Mouse (Mus musculus) lung, adult 2 months (tissue): ENCODE measurements around the gene Reg3a.
"Not testable (repeated sequence)": the region's sequence is repeated elsewhere in the genome, so short reads cannot be mapped to it uniquely, and the experiment has no call there.

Experiments used
- CTCF ChIP-seq: fragments of 200-500 bp; IDR thresholded peaks from 2 replicates; pipeline ENCODE4 v1.5.1; 2011; ENCODE audit warnings: mild to moderate bottlenecking, low read length, control low read depth; ENCODE audit not compliant: insufficient read depth
- POLR2A ChIP-seq: fragments of 200-500 bp; IDR thresholded peaks from 2 replicates; pipeline ENCODE4 v1.6.1; 2011; ENCODE audit warnings: low read depth, mild to moderate bottlenecking, control low read depth, low read length, borderline replicate concordance; ENCODE audit errors: extremely low read depth

- not testable (repeated sequence) for TF ChIP-seq POLR2A, CTCF
Measured at GRCm38 (mm10) chr6:78395323-78395722, 14.8 kb downstream of the Reg3a start, which contains the start of gene Reg2.
